Mouse (Mus musculus): ENCODE results near the gene Glt8d1.

- TF ChIP-seq POLR2A (IDR thresholded peaks at IDR 0.05; ENCODE audit: borderline replicate concordance, insufficient read depth, low read length) = no peak
- TF ChIP-seq CTCF (IDR thresholded peaks at IDR 0.05; ENCODE audit: borderline replicate concordance, insufficient read depth, low read depth, low read length) = no peak
Observed at GRCm38 (mm10) chr14:31017854-31018253, 16.7 kb downstream of the Glt8d1 start.

All from cerebellum, adult 2 months (tissue).